Mouse (Mus musculus) cerebellum, adult 2 months (tissue): ENCODE data around the gene Krt77.

Source experiments
- CTCF ChIP-seq: fragments of 200-500 bp; IDR thresholded peaks from 2 replicates; pipeline ENCODE4 v1.5.1; 2011; ENCODE audit warnings: low read depth, mild to moderate bottlenecking, control low read depth, low read length, moderate library complexity, borderline replicate concordance; ENCODE audit not compliant: insufficient read depth
- POLR2A ChIP-seq: fragments of 200-500 bp; IDR thresholded peaks from 2 replicates; pipeline ENCODE4 v1.6.1; 2011; ENCODE audit warnings: low read length, control low read depth, borderline replicate concordance; ENCODE audit not compliant: insufficient read depth

DNA sequence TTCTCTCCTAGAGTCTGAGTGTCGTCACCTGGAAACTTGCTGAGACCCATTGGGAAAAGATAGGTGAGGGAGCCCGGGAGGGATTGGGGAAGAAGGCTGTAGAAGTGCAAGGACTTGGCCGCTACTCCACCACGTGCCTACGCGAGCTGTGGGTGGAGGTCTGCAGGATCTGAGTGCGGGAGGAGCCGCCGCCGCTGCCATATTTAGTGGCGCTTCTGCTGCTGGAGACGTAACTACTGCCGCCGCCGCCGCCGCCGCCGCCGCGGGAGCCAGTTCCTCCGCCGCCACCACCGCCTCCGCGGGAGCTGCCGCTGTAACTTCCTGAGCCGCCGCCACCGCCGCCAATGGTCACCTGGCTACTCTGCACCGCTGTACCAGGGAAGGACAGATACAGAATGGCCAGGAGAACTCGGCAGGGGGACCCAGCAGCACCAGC lies 9.8 kb downstream of the Krt77 start:
- TF ChIP-seq CTCF (no peak), POLR2A (no peak)
